Mouse (Mus musculus): ENCODE results near the gene Pik3cd.

The Pik3cd gene

GRCm38 (mm10) chr4:149659495-149660116 lies 42.8 kb downstream of the Pik3cd start:
- H3K27me3 ChIP-seq (ENCODE audit: control insufficient read depth, insufficient read depth, low read length, poor library complexity, severe bottlenecking): no peaks in the 10 kb centered on the region
- peaks cover 22% of the 10 kb centered on the region for H3K36me3 ChIP-seq (ENCODE audit: control insufficient read depth, insufficient read depth, low read length, poor library complexity, severe bottlenecking)
- DNase-seq (ENCODE audit: low read depth, low spot score): no peak

- DNase-seq (ENCODE audit: low read depth, low spot score): peak; percentile 88
- no peaks in the 10 kb centered on the region for H3K27me3 ChIP-seq (ENCODE audit: control insufficient read depth, insufficient read depth, low read length, poor library complexity, severe bottlenecking)
- peaks cover 29% of the 10 kb centered on the region for H3K36me3 ChIP-seq (ENCODE audit: control insufficient read depth, insufficient read depth, low read length, poor library complexity, severe bottlenecking)
Observed at GRCm38 (mm10) chr4:149657858-149658416, 44.4 kb downstream of the Pik3cd start.

- Histone ChIP-seq H3K27me3 (ENCODE audit: control insufficient read depth, insufficient read depth, low read length, poor library complexity, severe bottlenecking) (no peaks in the 10 kb centered on the region), H3K36me3 (ENCODE audit: control insufficient read depth, insufficient read depth, low read length, poor library complexity, severe bottlenecking) (peaks cover 34% of the 10 kb centered on the region)
- DNase-seq (ENCODE audit: low read depth, low spot score): peak; percentile 75
Observed at GRCm38 (mm10) chr4:149654232-149654631, 48.1 kb downstream of the Pik3cd start.

GRCm38 (mm10) chr4:149650493-149651193 lies 51.7 kb downstream of the Pik3cd start:
- DNase-seq (ENCODE audit: low read depth, low spot score): peak; percentile 73
- H3K36me3 ChIP-seq (ENCODE audit: control insufficient read depth, insufficient read depth, low read length, poor library complexity, severe bottlenecking): peaks cover 30% of the 10 kb centered on the region
- H3K27me3 ChIP-seq (ENCODE audit: control insufficient read depth, insufficient read depth, low read length, poor library complexity, severe bottlenecking): no peaks in the 10 kb centered on the region

- peaks cover 17% of the 10 kb centered on the region for H3K36me3 ChIP-seq (ENCODE audit: control insufficient read depth, insufficient read depth, low read length, poor library complexity, severe bottlenecking)
- no peak for DNase-seq (ENCODE audit: low read depth, low spot score)
- no peaks in the 10 kb centered on the region for H3K27me3 ChIP-seq (ENCODE audit: control insufficient read depth, insufficient read depth, low read length, poor library complexity, severe bottlenecking)
Observed at GRCm38 (mm10) chr4:149648031-149648805, 54.2 kb downstream of the Pik3cd start.

GRCm38 (mm10) chr4:149645761-149646160 lies 56.6 kb downstream of the Pik3cd start:
- no peaks in the 10 kb centered on the region for H3K27me3 ChIP-seq (ENCODE audit: control insufficient read depth, insufficient read depth, low read length, poor library complexity, severe bottlenecking)
- peaks cover 8% of the 10 kb centered on the region for H3K36me3 ChIP-seq (ENCODE audit: control insufficient read depth, insufficient read depth, low read length, poor library complexity, severe bottlenecking)
- no peak for DNase-seq (ENCODE audit: low read depth, low spot score)

GRCm38 (mm10) chr4:149641956-149642355 lies 60.4 kb downstream of the Pik3cd start:
- no peaks in the 10 kb centered on the region for H3K36me3 ChIP-seq (ENCODE audit: control insufficient read depth, insufficient read depth, low read length, poor library complexity, severe bottlenecking)
- DNase-seq (ENCODE audit: low read depth, low spot score): no peak
- H3K27me3 ChIP-seq (ENCODE audit: control insufficient read depth, insufficient read depth, low read length, poor library complexity, severe bottlenecking): no peaks in the 10 kb centered on the region

- DNase-seq (ENCODE audit: low read depth, low spot score): no peak
- H3K36me3 ChIP-seq (ENCODE audit: control insufficient read depth, insufficient read depth, low read length, poor library complexity, severe bottlenecking): no peaks in the 10 kb centered on the region
Observed at GRCm38 (mm10) chr4:149641400-149641799, 61.0 kb downstream of the Pik3cd start.

GRCm38 (mm10) chr4:149640831-149641230 lies 61.5 kb downstream of the Pik3cd start:
- Histone ChIP-seq H3K36me3 (ENCODE audit: control insufficient read depth, insufficient read depth, low read length, poor library complexity, severe bottlenecking) (no peaks in the 10 kb centered on the region), H3K27me3 (ENCODE audit: control insufficient read depth, insufficient read depth, low read length, poor library complexity, severe bottlenecking) (no peaks in the 10 kb centered on the region)
- DNase-seq (ENCODE audit: low read depth, low spot score): no peak

More at GRCm38 (mm10) chr4:149641400-149641799, 61.0 kb downstream of the Pik3cd start:
- H3K27me3 ChIP-seq (ENCODE audit: control insufficient read depth, insufficient read depth, low read length, poor library complexity, severe bottlenecking): no peaks in the 10 kb centered on the region

- no peak for DNase-seq (ENCODE audit: low read depth, low spot score)
- no peaks in the 10 kb centered on the region for H3K36me3 ChIP-seq (ENCODE audit: control insufficient read depth, insufficient read depth, low read length, poor library complexity, severe bottlenecking)
- H3K27me3 ChIP-seq (ENCODE audit: control insufficient read depth, insufficient read depth, low read length, poor library complexity, severe bottlenecking): no peaks in the 10 kb centered on the region
Observed at GRCm38 (mm10) chr4:149637942-149638341, 64.4 kb downstream of the Pik3cd start.

- Histone ChIP-seq H3K27me3 (ENCODE audit: control insufficient read depth, insufficient read depth, low read length, poor library complexity, severe bottlenecking) (no peaks in the 10 kb centered on the region), H3K36me3 (ENCODE audit: control insufficient read depth, insufficient read depth, low read length, poor library complexity, severe bottlenecking) (no peaks in the 10 kb centered on the region)
- DNase-seq (ENCODE audit: low read depth, low spot score): no peak
Observed at GRCm38 (mm10) chr4:149635915-149636415, 66.4 kb downstream of the Pik3cd start.

- Histone ChIP-seq H3K36me3 (ENCODE audit: control insufficient read depth, insufficient read depth, low read length, poor library complexity, severe bottlenecking) (no peaks in the 10 kb centered on the region), H3K27me3 (ENCODE audit: control insufficient read depth, insufficient read depth, low read length, poor library complexity, severe bottlenecking) (no peaks in the 10 kb centered on the region)
- no peak for DNase-seq (ENCODE audit: low read depth, low spot score)
Observed at GRCm38 (mm10) chr4:149634966-149635365, 67.4 kb downstream of the Pik3cd start.

GRCm38 (mm10) chr4:149634157-149634556 lies 68.2 kb downstream of the Pik3cd start:
- no peak for DNase-seq (ENCODE audit: low read depth, low spot score)
- H3K36me3 ChIP-seq (ENCODE audit: control insufficient read depth, insufficient read depth, low read length, poor library complexity, severe bottlenecking): no peaks in the 10 kb centered on the region
- H3K27me3 ChIP-seq (ENCODE audit: control insufficient read depth, insufficient read depth, low read length, poor library complexity, severe bottlenecking): no peaks in the 10 kb centered on the region

GRCm38 (mm10) chr4:149632670-149633307 lies 69.6 kb downstream of the Pik3cd start:
- no peak for DNase-seq (ENCODE audit: low read depth, low spot score)
- Histone ChIP-seq H3K27me3 (ENCODE audit: control insufficient read depth, insufficient read depth, low read length, poor library complexity, severe bottlenecking) (no peaks in the 10 kb centered on the region), H3K36me3 (ENCODE audit: control insufficient read depth, insufficient read depth, low read length, poor library complexity, severe bottlenecking) (no peaks in the 10 kb centered on the region)
